Mouse (Mus musculus): Measurements from ENCODE around the gene Vapa. TPM values are rescaled to one million over a fixed set of nuclear protein-coding genes. Genes with fewer than 3 reads are reported as not detected.

Vapa gene
- total and polyA plus RNA-seq, 3 experiments: 51.4 to 158 (median 151) TPM

DNA sequence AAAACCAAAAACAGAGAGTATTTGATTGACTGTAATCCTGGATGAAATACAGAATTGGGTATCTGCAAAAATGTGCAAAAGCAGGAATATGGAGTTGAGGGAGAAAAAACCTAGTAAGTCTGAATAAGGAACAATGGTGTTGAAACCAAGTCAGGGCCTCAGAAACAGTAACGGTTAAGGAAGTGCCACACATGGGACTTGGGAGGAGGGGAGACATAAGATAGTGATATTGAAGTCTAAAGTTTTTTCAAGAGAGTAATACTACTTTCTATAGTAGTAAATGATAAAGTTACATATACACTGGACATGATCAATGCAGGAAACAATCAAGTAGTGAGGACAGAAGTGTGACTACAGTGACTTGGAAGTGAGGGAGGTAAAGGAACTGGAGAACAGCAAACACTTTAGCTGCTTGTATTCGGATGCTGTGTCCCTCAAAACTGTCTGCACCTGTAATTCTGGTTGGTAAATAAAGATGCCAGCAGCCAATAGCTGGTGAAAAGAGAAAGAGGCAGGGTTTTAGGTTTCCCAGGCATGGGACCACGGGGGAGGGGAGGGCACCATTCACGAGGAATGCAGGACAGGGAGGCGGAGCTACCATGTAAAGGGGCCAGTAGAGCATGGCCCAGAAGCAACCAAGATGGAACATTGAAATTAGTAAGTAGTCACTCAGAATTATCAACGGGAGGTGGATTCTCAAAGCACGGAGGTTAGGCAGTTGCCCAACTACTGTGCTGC is 5.6 kb downstream of the Vapa start:
- DNase-seq (ENCODE audit: extremely low read depth): no peak
- H3K9ac ChIP-seq (ENCODE audit: insufficient read depth, low read depth): no peak overlapping the region
- no peaks in the 10 kb centered on the region for H3K27me3 ChIP-seq (replicated peaks)
- peaks cover 87% of the 10 kb centered on the region for H3K79me2 ChIP-seq (replicated peaks; ENCODE audit: control insufficient read depth, extremely low read depth, insufficient read depth, poor library complexity, severe bottlenecking)
- no peak overlapping the region for H3K27ac ChIP-seq (ENCODE audit: insufficient read depth, low read depth)
- no peak overlapping the region for H3K4me2 ChIP-seq (ENCODE audit: insufficient read depth, low read depth, poor library complexity, severe bottlenecking)
- peaks cover 4 to 14% of the 10 kb centered on the region in 2 experiments for H3K36me3 ChIP-seq (replicated peaks in 1 of 2; ENCODE audit: control insufficient read depth in 1 of 2, insufficient read depth in 1 of 2, low read length in 1 of 2)
- dilution Hi-C loops (cut with MboI; ENCODE audit: extremely low pct_ligation_motif_present, extremely low pct_unique_long_range_greater_than_20kb, low sequenced_read_pairs) (no loop called here), in situ Hi-C loops (cut with MboI; ENCODE audit: low pct_ligation_motif_present, low pct_unique_long_range_greater_than_20kb, low sequenced_read_pairs) (no loop called here)
- no peaks in the 10 kb centered on the region for H3K9me3 ChIP-seq (replicated peaks; ENCODE audit: low read length)
- H3K4me3 ChIP-seq (replicated peaks in 1 of 3; ENCODE audit: low read depth in 2 of 3, low read length in 2 of 3, poor library complexity in 1 of 3): no peak overlapping the region
- H3K4me1 ChIP-seq (ENCODE audit: control insufficient read depth in 1 of 2, insufficient read depth in 2 of 2): peaks cover 11 to 70% of the 10 kb centered on the region in 2 experiments
- TF ChIP-seq UBTF (IDR thresholded peaks at IDR 0.05; ENCODE audit: low read depth, low read length): no peak
- no peak for TF ChIP-seq MAZ (IDR thresholded peaks at IDR 0.05; ENCODE audit: low read depth, low read length)

DNA sequence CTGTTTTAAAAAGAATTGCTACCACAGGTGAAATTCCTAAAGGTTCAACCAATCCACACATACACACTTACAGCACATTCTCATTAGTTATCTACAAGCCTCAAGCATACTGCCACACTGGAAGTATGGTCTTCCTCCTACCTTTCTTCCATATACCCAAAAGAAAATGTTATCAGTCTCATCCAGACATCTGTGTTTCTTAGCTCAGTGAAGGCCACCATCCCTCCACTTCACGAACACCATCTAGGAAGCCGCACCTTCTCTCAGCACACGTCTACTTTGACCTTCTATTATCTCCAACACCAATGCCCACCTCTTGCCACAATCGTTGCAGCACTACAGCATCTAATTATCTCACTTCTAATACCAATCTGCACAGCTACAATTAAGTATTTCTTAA is 7.3 kb downstream of the Vapa start:
- Histone ChIP-seq H3K79me2 (replicated peaks; ENCODE audit: control insufficient read depth, extremely low read depth, insufficient read depth, poor library complexity, severe bottlenecking) (peaks cover 78% of the 10 kb centered on the region), H3K9me3 (replicated peaks; ENCODE audit: low read length) (no peaks in the 10 kb centered on the region), H3K4me1 (ENCODE audit: control insufficient read depth in 1 of 2, insufficient read depth in 2 of 2) (peaks cover 11 to 67% of the 10 kb centered on the region in 2 experiments), H3K27me3 (replicated peaks) (no peaks in the 10 kb centered on the region), H3K36me3 (replicated peaks in 1 of 2; ENCODE audit: control insufficient read depth in 1 of 2, insufficient read depth in 1 of 2, low read length in 1 of 2) (peaks cover 4 to 14% of the 10 kb centered on the region in 2 experiments), H3K27ac (ENCODE audit: insufficient read depth, low read depth) (no peak overlapping the region), H3K9ac (ENCODE audit: insufficient read depth, low read depth) (no peak overlapping the region), H3K4me2 (ENCODE audit: insufficient read depth, low read depth, poor library complexity, severe bottlenecking) (no peak overlapping the region), H3K4me3 (replicated peaks in 1 of 3; ENCODE audit: low read depth in 2 of 3, low read length in 2 of 3, poor library complexity in 1 of 3) (no peak overlapping the region)
- no peak for DNase-seq (ENCODE audit: extremely low read depth)
- dilution Hi-C loops (cut with MboI; ENCODE audit: extremely low pct_ligation_motif_present, extremely low pct_unique_long_range_greater_than_20kb, low sequenced_read_pairs): no loop called here
- TF ChIP-seq NELFE (IDR thresholded peaks at IDR 0.05; ENCODE audit: low read depth, low read length): no peak
- TF ChIP-seq ZNF384 (IDR thresholded peaks at IDR 0.05; ENCODE audit: low read depth, low read length): no peak
- no peak for TF ChIP-seq CTCF (conservative IDR thresholded peaks at IDR 0.05 in 1 of 2, IDR thresholded peaks at IDR 0.05 in 1 of 2; ENCODE audit: low read depth in 2 of 2, low read length in 2 of 2)
- TF ChIP-seq MAX (IDR thresholded peaks at IDR 0.05; ENCODE audit: low read length): no peak
- TF ChIP-seq ETS1 (conservative IDR thresholded peaks at IDR 0.05; ENCODE audit: low read depth, low read length): no peak
- TF ChIP-seq SIN3A (IDR thresholded peaks at IDR 0.05; ENCODE audit: low read length): no peak
- no peak for TF ChIP-seq CHD2 (IDR thresholded peaks at IDR 0.05; ENCODE audit: low read length)
- no peak for TF ChIP-seq USF2 (conservative IDR thresholded peaks at IDR 0.05; ENCODE audit: low read depth, low read length)
- TF ChIP-seq BHLHE40 (IDR thresholded peaks at IDR 0.05; ENCODE audit: low read depth, low read length): no peak
- no peak for TF ChIP-seq HCFC1 (IDR thresholded peaks at IDR 0.05; ENCODE audit: low read depth, low read length)
- TF ChIP-seq CHD1 (IDR thresholded peaks at IDR 0.05; ENCODE audit: low read depth, low read length): no peak
- no peak for TF ChIP-seq NRF1 (IDR thresholded peaks at IDR 0.05; ENCODE audit: low read depth, low read length)
- TF ChIP-seq UBTF (IDR thresholded peaks at IDR 0.05; ENCODE audit: low read depth, low read length): no peak
- in situ Hi-C loops (cut with MboI; ENCODE audit: low pct_ligation_motif_present, low pct_unique_long_range_greater_than_20kb, low sequenced_read_pairs): no loop called here

All from CH12.LX (cell line).